ENCODE assay signal across 13 mouse cellular contexts in genomic region chr5:142426476-142426875, GRCm38 (mm10). TPM values are rescaled to one million over a fixed set of nuclear protein-coding genes. Genes with fewer than 3 reads are reported as not detected.
DNase-seq lines count a peak whose midpoint lies in the region; ATAC-seq and TF ChIP-seq lines count a peak whose summit lies in the region.
"Had no signal": no experiment of that assay in that cellular context is flagged by ENCODE, and none has a peak within 500 bp of the region (broad histone marks: within the 10 kb centered on the region; RNA-seq: fewer than 3 reads in every experiment).

No protein-coding gene starts in this region.

- ATAC-seq in forebrain, embryonic 16.5 days, result no peak
- ATAC-seq in hindbrain, embryonic 13.5 days (ENCODE audit: low FRiP score), result no peak
- ATAC-seq in hindbrain, embryonic 14.5 days (ENCODE audit: low FRiP score), result no peak
- ATAC-seq in midbrain, postnatal 0 days (ENCODE audit: low FRiP score), result no peak

- peaks cover 53% of the 10 kb centered on the region for H3K4me1 ChIP-seq in forebrain, embryonic 10.5 days
- peaks cover 20% of the 10 kb centered on the region for H3K4me1 ChIP-seq in forebrain, embryonic 16.5 days (replicated peaks; ENCODE audit: control insufficient read depth, insufficient read depth, low read length)
- H3K4me1 ChIP-seq in hindbrain, embryonic 13.5 days (replicated peaks), result peaks cover 57% of the 10 kb centered on the region
- H3K4me1 ChIP-seq in hindbrain, embryonic 14.5 days (replicated peaks; ENCODE audit: control insufficient read depth, insufficient read depth, low read length), result peaks cover 34% of the 10 kb centered on the region
- peaks cover 62% of the 10 kb centered on the region for H3K4me1 ChIP-seq in midbrain, embryonic 10.5 days
- H3K4me1 ChIP-seq in midbrain, postnatal 0 days (ENCODE audit: insufficient read depth, low read length), result no peaks in the 10 kb centered on the region

- no peak overlapping the region for H3K4me3 ChIP-seq in forebrain, embryonic 10.5 days
- H3K4me3 ChIP-seq in forebrain, embryonic 16.5 days (replicated peaks; ENCODE audit: low read length), result no peak overlapping the region
- H3K4me3 ChIP-seq in hindbrain, embryonic 13.5 days, result no peak overlapping the region
- H3K4me3 ChIP-seq in hindbrain, embryonic 14.5 days (replicated peaks; ENCODE audit: low read length), result no peak overlapping the region
- H3K4me3 ChIP-seq in midbrain, embryonic 10.5 days, result no peak overlapping the region
- no peak overlapping the region for H3K4me3 ChIP-seq in midbrain, postnatal 0 days (ENCODE audit: low read depth, low read length)

- H3K27me3 ChIP-seq in forebrain, embryonic 10.5 days (ENCODE audit: poor library complexity, severe bottlenecking), result no peaks in the 10 kb centered on the region
- no peaks in the 10 kb centered on the region for H3K27me3 ChIP-seq in forebrain, embryonic 16.5 days (replicated peaks; ENCODE audit: control insufficient read depth, insufficient read depth, low read length)
- H3K27me3 ChIP-seq in hindbrain, embryonic 13.5 days, result no peaks in the 10 kb centered on the region
- H3K27me3 ChIP-seq in hindbrain, embryonic 14.5 days (ENCODE audit: control insufficient read depth, insufficient read depth, low read length), result no peaks in the 10 kb centered on the region
- no peaks in the 10 kb centered on the region for H3K27me3 ChIP-seq in midbrain, embryonic 10.5 days (ENCODE audit: low read depth, poor library complexity, severe bottlenecking)
- no peaks in the 10 kb centered on the region for H3K27me3 ChIP-seq in midbrain, postnatal 0 days (ENCODE audit: insufficient read depth, low read length)

- H3K4me2 ChIP-seq in forebrain, embryonic 16.5 days (ENCODE audit: low read length), result no peak overlapping the region
- no peak overlapping the region for H3K4me2 ChIP-seq in hindbrain, embryonic 13.5 days
- no peak overlapping the region for H3K4me2 ChIP-seq in hindbrain, embryonic 14.5 days (replicated peaks)
- H3K4me2 ChIP-seq in midbrain, postnatal 0 days (ENCODE audit: low read depth, low read length, poor library complexity, severe bottlenecking), result no peak overlapping the region

- H3K36me3 ChIP-seq in forebrain, embryonic 10.5 days (replicated peaks), result peaks cover 61% of the 10 kb centered on the region
- H3K36me3 ChIP-seq in forebrain, embryonic 16.5 days (ENCODE audit: control insufficient read depth, insufficient read depth), result no peaks in the 10 kb centered on the region
- peaks cover 8% of the 10 kb centered on the region; the same call in 1 of the 2 replicates for H3K36me3 ChIP-seq in hindbrain, embryonic 13.5 days
- no peaks in the 10 kb centered on the region for H3K36me3 ChIP-seq in hindbrain, embryonic 14.5 days (replicated peaks; ENCODE audit: control insufficient read depth, insufficient read depth)
- peaks cover 37% of the 10 kb centered on the region for H3K36me3 ChIP-seq in midbrain, embryonic 10.5 days
- H3K36me3 ChIP-seq in midbrain, postnatal 0 days (ENCODE audit: insufficient read depth, low read length), result peaks cover 4% of the 10 kb centered on the region; the same call in 1 of the 2 replicates

- TF ChIP-seq CTCF in midbrain, postnatal 0 days (IDR thresholded peaks at IDR 0.05), result no peak

- 92% methylated on average over 2 of the region's 2 CpGs for WGBS in forebrain, embryonic 10.5 days
- WGBS in forebrain, embryonic 16.5 days, result 88% methylated on average over 2 of the region's 2 CpGs
- WGBS in hindbrain, embryonic 13.5 days, result 78% methylated on average over 2 of the region's 2 CpGs
- 78% methylated on average over 2 of the region's 2 CpGs for WGBS in hindbrain, embryonic 14.5 days
- 97% methylated on average over 2 of the region's 2 CpGs for WGBS in midbrain, embryonic 10.5 days
- 75% methylated on average over 2 of the region's 2 CpGs for WGBS in midbrain, postnatal 0 days

- H3K9ac ChIP-seq in forebrain, embryonic 16.5 days (replicated peaks; ENCODE audit: low read depth, low read length), result no peak overlapping the region
- H3K9ac ChIP-seq in hindbrain, embryonic 13.5 days, result no peak overlapping the region
- no peak overlapping the region for H3K9ac ChIP-seq in hindbrain, embryonic 14.5 days
- H3K9ac ChIP-seq in midbrain, postnatal 0 days (replicated peaks; ENCODE audit: low read length, poor library complexity, severe bottlenecking), result no peak overlapping the region

- peak overlapping the region; percentile 56; the same call in 1 of the 2 replicates for H3K27ac ChIP-seq in forebrain, embryonic 10.5 days
- no peak overlapping the region for H3K27ac ChIP-seq in forebrain, embryonic 16.5 days (ENCODE audit: low read length)
- 0 out of 2 replicates have a peak overlapping the region, but pooled peaks have one; percentile 23 for H3K27ac ChIP-seq in hindbrain, embryonic 13.5 days
- H3K27ac ChIP-seq in hindbrain, embryonic 14.5 days, result no peak overlapping the region
- peak overlapping the region; percentile 14; the same call in 1 of the 2 replicates for H3K27ac ChIP-seq in midbrain, embryonic 10.5 days (replicated peaks)
- H3K27ac ChIP-seq in midbrain, postnatal 0 days (ENCODE audit: low read depth, low read length), result no peak overlapping the region

- DNase-seq in forebrain, embryonic 10.5 days (ENCODE audit: extremely low spot score, low spot score), result no peak
- no peak for DNase-seq in hindbrain, embryonic 14.5 days (ENCODE audit: low spot score)
- DNase-seq in midbrain, embryonic 10.5 days (ENCODE audit: low spot score), result no peak
- no peak for DNase-seq in midbrain, postnatal 0 days (ENCODE audit: low spot score)
- no peak for DNase-seq in urinary bladder, postnatal 10 days (ENCODE audit: low spot score)
- DNase-seq in urinary bladder, postnatal 36 days (ENCODE audit: low spot score in 2 of 2), result no peak
- DNase-seq: adrenal gland, postnatal 25 days; cerebellum, postnatal 14 days; kidney, postnatal 10 days; lung, adult 2 months; right cerebral cortex, adult 18-20 months had no signal

- H3K9me3 ChIP-seq in forebrain, embryonic 10.5 days, result no peaks in the 10 kb centered on the region
- H3K9me3 ChIP-seq in forebrain, embryonic 16.5 days (ENCODE audit: control insufficient read depth, low read length), result no peaks in the 10 kb centered on the region
- no peaks in the 10 kb centered on the region for H3K9me3 ChIP-seq in hindbrain, embryonic 13.5 days
- H3K9me3 ChIP-seq in hindbrain, embryonic 14.5 days (ENCODE audit: control insufficient read depth, low read length), result no peaks in the 10 kb centered on the region
- H3K9me3 ChIP-seq in midbrain, embryonic 10.5 days (replicated peaks), result no peaks in the 10 kb centered on the region
- H3K9me3 ChIP-seq in midbrain, postnatal 0 days (ENCODE audit: low read length), result no peaks in the 10 kb centered on the region

RNA-seq across cellular contexts. Expression of gene Foxk1, which starts 25.2 kb away (rescaled TPM):
- polyA plus RNA-seq in forebrain, embryonic 10.5 days (2016; fragmentation: Nextera tagmentation; extraction: Ambion mirVana), result 4.3 and 5.2 TPM in 2 replicates
- 4.1 and 4.6 TPM in 2 replicates for polyA plus RNA-seq in forebrain, embryonic 16.5 days (2015; fragmentation: Nextera tagmentation; extraction: Ambion mirVana)
- polyA plus RNA-seq in hindbrain, embryonic 13.5 days (2015; fragmentation: Nextera tagmentation; extraction: Ambion mirVana), result 5.3 and 5.6 TPM in 2 replicates
- polyA plus RNA-seq in hindbrain, embryonic 14.5 days (2014; fragmentation: Nextera tagmentation; extraction: Ambion mirVana), result 5.4 and 5.9 TPM in 2 replicates
- polyA plus RNA-seq in midbrain, embryonic 10.5 days (2016; fragmentation: Nextera tagmentation; extraction: Ambion mirVana), result 3.7 and 5.3 TPM in 2 replicates
- 28.0 and 30.0 TPM in 2 replicates for total RNA-seq in midbrain, postnatal 0 days (2014; rRNA removed)
- 4.9 and 7.1 TPM in 2 replicates for polyA plus RNA-seq in midbrain, postnatal 0 days (2015; fragmentation: Nextera tagmentation; extraction: Ambion mirVana)

RNA-seq across cellular contexts. Expression of gene Ap5z1, which starts 37.3 kb away (rescaled TPM):
- 10.6 and 12.5 TPM in 2 replicates for polyA plus RNA-seq in forebrain, embryonic 10.5 days (2016; fragmentation: Nextera tagmentation; extraction: Ambion mirVana)
- polyA plus RNA-seq in forebrain, embryonic 16.5 days (2015; fragmentation: Nextera tagmentation; extraction: Ambion mirVana), result 14.8 and 16.9 TPM in 2 replicates
- 12.8 and 15.2 TPM in 2 replicates for polyA plus RNA-seq in hindbrain, embryonic 13.5 days (2015; fragmentation: Nextera tagmentation; extraction: Ambion mirVana)
- 12.6 and 12.9 TPM in 2 replicates for polyA plus RNA-seq in hindbrain, embryonic 14.5 days (2014; fragmentation: Nextera tagmentation; extraction: Ambion mirVana)
- polyA plus RNA-seq in midbrain, embryonic 10.5 days (2016; fragmentation: Nextera tagmentation; extraction: Ambion mirVana), result 12.3 and 14.6 TPM in 2 replicates
- 11.5 and 15.3 TPM in 2 replicates for total RNA-seq in midbrain, postnatal 0 days (2014; rRNA removed)
- polyA plus RNA-seq in midbrain, postnatal 0 days (2015; fragmentation: Nextera tagmentation; extraction: Ambion mirVana), result 6.6 and 7.1 TPM in 2 replicates

Comparison
In these comparisons a context has a peak if more than half of its experiments do, and no peak if none do; other contexts are left out.
1. H3K27ac ChIP-seq: peak in forebrain, embryonic 10.5 days (single experiment), hindbrain, embryonic 13.5 days (single experiment) and midbrain, embryonic 10.5 days (single experiment); none in forebrain, embryonic 16.5 days (single experiment), hindbrain, embryonic 14.5 days (single experiment) and midbrain, postnatal 0 days (single experiment).